Mouse (Mus musculus): ENCODE data around the gene Nyap1. TPM values are rescaled to one million over a fixed set of nuclear protein-coding genes. Genes with fewer than 3 reads are reported as not detected.
A peak's percentile ranks its signal among the peaks of the same experiment; 100 is the strongest.

The Nyap1 gene
- 10 to 100 TPM; 63.9 to 65.5 TPM for total RNA-seq (2021)

DNA sequence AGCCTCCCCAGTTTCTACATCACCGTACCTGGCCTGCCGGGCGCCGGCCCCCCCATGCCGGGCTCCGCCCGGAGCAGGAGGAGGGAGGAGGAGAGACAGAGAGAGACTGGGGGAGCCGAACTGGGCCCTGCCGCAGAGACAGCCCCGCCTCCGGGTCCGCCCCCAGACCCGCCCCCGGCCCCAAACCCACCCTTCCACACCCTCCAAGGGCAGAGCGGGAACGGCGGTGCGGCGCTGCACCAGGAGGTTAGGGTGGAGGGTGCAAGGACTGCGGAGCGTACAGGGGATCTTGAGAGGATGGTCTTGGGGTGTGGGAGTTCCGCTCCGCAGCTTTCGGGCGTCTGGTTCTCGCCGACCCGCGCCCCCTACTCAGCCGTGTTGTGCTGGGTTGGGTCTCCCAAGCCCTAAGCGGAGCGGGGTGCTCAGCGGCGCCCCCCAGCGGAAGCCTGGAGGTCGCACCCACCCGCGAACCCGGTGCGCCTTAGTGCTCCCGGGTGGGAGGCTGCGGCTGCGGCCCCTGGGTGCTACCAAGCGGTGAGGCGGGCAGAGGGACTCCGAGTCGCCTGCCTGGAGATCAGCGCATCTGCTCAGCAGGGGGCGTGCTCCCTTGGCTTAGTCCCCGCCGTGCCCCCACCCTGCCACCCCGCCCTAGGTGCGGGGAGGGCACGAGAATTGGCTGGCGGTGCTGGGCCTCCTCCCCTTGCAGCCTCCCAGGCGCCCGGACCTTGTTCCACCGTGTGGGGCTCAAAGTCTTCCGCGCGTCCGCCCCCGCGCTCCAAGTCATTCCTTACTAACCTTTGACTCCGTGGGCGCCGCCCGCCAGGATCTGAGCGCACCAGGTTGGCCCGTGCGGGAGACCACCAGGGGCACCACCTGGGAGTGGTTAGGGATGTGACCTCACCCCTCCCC, at the start of gene Nyap1:
Gene Nyap1, minus strand, starts transcription at position 585 of the 909 bp plus-strand sequence.
- peak; percentile 89 for DNase-seq (ENCODE audit: extremely low spot score in 1 of 2, low spot score in 1 of 2)

- no peak for DNase-seq (ENCODE audit: extremely low spot score in 1 of 2, low spot score in 1 of 2)
Observed at GRCm38 (mm10) chr5:137788946-137789531, 47.6 kb upstream of the Nyap1 start.

GRCm38 (mm10) chr5:137788171-137788570, 46.8 kb upstream of the Nyap1 start:
- DNase-seq (ENCODE audit: extremely low spot score in 1 of 2, low spot score in 1 of 2): no peak

DNA sequence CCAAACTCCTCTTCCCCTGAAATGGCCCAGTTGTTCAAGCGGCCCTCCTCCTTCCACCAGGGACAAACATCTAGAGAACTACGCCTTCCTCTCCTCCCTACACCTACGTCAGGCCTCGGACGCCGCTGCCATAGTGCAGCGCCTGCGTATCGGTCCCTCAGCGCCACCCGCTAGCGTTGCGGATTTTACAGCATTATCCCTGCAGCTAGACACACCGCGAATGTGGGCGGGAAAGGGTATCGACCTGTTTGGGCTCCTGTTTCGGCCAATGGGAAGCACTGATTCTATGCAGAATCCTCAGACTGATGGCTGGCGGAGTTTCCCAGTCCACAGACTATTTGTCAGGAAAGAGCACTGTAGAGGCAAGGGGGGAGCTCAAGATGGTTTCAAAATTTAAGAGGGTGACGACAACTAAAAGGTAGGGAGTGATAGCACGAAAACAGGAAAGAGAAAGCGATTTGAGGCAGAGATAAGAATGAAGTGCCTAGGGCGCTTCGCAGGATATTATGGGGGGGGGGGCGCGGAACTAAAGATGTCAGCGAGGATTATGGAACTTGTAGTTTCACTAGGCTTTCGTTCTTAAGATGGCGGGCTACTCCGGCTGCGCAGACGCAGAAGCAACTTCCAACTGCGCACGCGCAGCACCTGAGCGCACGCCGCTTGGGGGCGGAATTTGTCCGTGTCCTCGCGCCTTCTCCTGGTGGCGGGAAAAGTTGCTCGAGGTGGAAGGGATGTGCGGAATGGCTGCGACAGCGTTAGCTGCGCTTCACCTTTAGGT, 45.9 kb upstream of the Nyap1 start, which contains the start of the genes Mepce and Zcwpw1:
Gene Mepce, minus strand, starts transcription at position 505 of the 778 bp plus-strand sequence.
Gene Zcwpw1, plus strand, starts transcription at position 648 of the 778 bp plus-strand sequence.
- DNase-seq (ENCODE audit: extremely low spot score in 1 of 2, low spot score in 1 of 2): peak; percentile 91 to 96

GRCm38 (mm10) chr5:137786109-137786942, 44.9 kb upstream of the Nyap1 start:
- peak; percentile 99 for DNase-seq (ENCODE audit: extremely low spot score in 1 of 2, low spot score in 1 of 2)

- peak; percentile 21 to 35 for DNase-seq (ENCODE audit: extremely low spot score in 1 of 2, low spot score in 1 of 2)
Observed at GRCm38 (mm10) chr5:137785164-137786031, 44.0 kb upstream of the Nyap1 start.

DNA sequence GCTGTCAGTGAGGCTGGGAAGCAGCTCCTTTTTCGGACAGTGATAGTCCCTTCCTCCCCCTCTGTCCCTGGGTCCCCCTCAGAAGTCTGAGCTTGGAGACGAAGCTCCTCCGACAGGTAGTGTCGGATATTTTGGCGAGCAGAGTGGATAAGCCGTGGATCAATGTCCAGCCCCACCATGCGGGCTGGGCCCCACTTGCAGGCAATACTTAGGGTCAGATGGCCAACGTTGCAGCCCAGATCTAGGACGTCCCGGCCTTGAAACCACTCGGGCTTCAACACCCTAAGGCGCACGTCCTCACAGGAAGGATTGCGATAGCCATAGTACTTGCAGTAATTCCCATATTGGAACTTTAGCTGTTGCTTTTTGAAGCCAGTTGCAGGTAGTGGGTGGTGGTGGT, 43.1 kb upstream of the Nyap1 start:
- DNase-seq (ENCODE audit: extremely low spot score in 1 of 2, low spot score in 1 of 2): no peak

DNA sequence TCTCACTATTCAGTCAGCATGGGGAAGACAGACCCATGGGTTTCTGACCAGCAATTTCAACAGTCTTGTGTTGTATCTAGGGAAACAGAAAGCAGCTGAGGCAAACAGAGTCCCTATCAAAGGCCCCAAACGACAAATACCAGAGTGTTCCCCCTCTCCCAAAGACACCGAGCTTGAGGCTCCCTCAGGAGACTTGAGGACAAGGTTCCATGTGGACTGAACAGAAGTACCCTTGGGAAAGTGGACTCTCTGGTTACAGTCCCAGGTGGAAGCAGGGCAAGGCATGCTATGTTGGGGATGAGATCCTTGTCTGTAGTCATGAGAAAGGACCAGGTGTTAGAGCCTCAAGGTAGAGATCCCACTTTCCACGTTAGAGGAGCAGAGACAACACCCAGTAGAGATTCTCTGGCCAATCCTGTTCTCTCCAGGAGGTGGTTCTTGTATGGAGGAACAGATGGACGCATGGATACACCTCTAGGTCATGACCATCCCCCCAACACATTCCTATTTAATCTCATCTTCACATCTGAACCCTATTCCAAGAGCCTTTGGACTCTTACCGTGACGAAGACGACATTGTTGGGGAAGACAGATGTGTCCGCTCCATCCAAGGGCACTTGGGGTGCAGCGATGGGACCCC, 42.6 kb upstream of the Nyap1 start:
- DNase-seq (ENCODE audit: extremely low spot score in 1 of 2, low spot score in 1 of 2): no peak

DNA sequence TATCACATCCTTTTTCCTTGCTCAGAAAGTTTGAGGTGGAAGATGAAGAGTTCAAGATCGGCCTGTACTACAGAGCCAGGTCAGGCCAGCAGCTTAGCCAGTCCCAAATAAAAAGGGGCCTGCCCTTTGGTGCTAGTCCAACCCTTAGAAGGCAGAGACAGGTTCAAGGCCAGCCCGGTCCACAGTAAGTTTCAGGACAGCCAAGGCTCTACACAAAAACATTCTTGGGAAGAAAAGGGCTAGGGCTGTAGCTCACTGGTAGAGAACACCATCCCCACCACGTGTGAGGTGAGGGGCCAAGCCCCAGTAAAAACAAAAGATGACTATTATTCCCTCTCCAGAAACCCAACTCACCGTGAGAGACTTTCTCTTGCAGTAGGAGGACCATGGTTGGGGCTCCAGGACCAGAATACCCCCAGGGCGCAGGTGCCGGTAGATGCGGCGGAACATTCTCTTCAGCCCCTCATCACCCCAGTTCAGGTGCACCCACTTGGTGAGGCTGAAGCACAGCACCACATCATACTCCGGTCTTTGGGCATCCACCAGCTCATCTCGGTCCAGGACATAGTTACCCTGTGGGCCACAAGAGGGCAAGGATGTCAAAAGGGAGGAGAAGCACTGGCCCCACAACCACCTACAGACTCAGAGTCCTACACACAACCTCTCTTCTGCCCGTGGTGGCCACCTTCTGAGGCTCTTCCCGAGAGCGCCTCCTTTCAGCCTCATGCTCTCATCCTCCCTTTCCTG, 41.5 kb upstream of the Nyap1 start:
- DNase-seq (ENCODE audit: extremely low spot score in 1 of 2, low spot score in 1 of 2): no peak

DNA sequence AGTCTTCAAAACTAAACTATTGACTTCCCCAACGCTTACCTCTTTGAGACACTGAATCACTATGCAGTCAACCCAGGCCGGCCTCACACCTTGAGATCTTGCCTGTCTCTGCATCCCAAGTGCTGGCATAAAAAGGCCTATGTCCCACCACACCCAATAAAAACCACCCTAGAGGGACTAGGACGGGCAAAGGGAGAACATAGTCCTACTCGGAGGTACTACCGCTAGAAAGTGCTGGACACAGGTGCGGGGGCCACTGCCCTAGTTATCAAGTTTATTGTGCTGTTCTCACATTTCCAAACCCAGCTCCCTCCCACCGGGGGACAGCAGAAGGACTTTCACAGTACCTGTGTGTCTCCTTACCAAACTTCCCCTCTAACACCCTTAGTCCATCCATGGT, 40.3 kb upstream of the Nyap1 start:
- DNase-seq (ENCODE audit: extremely low spot score in 1 of 2, low spot score in 1 of 2): no peak

GRCm38 (mm10) chr5:137779053-137779933, 37.9 kb upstream of the Nyap1 start:
- no peak for DNase-seq (ENCODE audit: extremely low spot score in 1 of 2, low spot score in 1 of 2)

- DNase-seq (ENCODE audit: extremely low spot score in 1 of 2, low spot score in 1 of 2): peak; percentile 87 to 96
Observed at GRCm38 (mm10) chr5:137778635-137779034, 37.2 kb upstream of the Nyap1 start, which contains the start of gene Ppp1r35. TSS of gene Ppp1r35 (plus strand) at chr5:137778849.

- no peak for DNase-seq (ENCODE audit: extremely low spot score in 1 of 2, low spot score in 1 of 2)
Observed at GRCm38 (mm10) chr5:137777267-137777845, 35.9 kb upstream of the Nyap1 start.

- no peak for DNase-seq (ENCODE audit: extremely low spot score in 1 of 2, low spot score in 1 of 2)
Observed at GRCm38 (mm10) chr5:137776408-137776918, 35.1 kb upstream of the Nyap1 start.

DNA sequence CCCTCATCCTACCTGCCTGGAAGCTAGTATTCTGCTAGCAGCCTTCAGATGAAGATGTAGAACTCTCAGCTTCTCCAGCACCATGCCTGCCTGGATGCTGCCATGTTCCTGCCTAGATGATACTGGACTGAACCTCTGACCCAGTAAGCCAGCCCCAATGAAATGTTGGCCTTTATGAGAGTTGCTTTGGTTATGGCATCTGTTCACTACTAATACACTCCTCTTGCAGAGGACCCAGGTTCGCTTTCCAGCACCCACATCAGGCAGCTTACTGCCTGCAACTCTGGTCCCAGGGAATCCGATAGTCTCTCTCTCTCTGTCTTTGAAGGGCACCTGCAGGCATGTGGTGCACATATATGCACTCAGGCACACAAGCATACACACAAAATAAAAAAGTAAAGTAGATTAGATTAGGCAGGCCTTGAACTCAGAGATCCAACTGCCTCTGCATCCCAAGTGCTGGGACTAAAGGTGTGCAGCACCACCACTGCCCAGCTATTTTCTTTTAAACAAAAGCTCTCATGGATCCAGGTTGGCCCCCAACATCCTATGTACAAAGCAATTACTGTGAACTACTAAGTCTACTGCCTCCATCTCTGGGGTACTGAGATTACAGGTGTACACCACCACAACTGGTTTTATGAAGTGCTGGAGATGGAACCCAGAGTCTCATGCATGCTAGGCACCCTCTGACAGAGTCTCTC, 34.3 kb upstream of the Nyap1 start:
- DNase-seq (ENCODE audit: extremely low spot score in 1 of 2, low spot score in 1 of 2): no peak

DNA sequence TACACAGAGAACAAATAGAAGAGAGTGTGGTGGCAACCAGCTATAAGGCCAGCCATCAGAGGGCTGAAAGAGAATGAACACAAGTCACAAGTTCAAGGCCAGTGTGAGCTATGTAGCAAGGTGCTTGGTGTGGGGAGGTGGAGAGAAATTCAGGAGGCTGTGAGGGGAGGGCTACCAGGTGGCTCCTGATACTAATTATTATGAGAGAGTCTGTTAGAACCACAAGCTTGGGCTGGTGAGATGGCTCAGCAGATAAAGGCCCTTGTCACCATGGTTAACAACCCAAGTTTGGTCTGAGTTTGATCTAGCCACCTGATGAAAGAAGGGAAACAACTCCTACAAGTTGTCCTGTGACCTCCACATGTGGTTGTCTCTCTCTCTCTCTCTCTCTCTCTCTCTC, 31.3 kb upstream of the Nyap1 start:
- no peak for DNase-seq (ENCODE audit: extremely low spot score in 1 of 2, low spot score in 1 of 2)
